Mouse (Mus musculus) megakaryocyte progenitor cell, adult 5-6 weeks (primary cell): Measurements from ENCODE around the gene Ubr4. TPM values are rescaled to one million over a fixed set of nuclear protein-coding genes. Genes with fewer than 3 reads are reported as not detected.

Experiments used
- ATAC-seq: replicated peaks from 2 replicates; pipeline ENCODE4 v1.8.0; 2016; ENCODE audit warnings: mild to moderate bottlenecking, moderate TSS enrichment, inconsistent platforms; ENCODE audit not compliant: poor library complexity
- total RNA-seq, 2 experiments: library from RNA; stranded (forward) in 1 of 2; stranded (reverse) in 1 of 2; fragments of 157-497, 149-512 nt in 1 of 2; fragments of 200-1000 nt in 1 of 2; gene quantifications; 2 replicates each; pipeline versions ENCODE4 v1.2.3 to v1.2.4; 2015 to 2017

Gene Ubr4
- total RNA-seq, 2 experiments from 2014 or later = 46.1 to 83.1 TPM

- ATAC-seq = no peak
Measured at GRCm38 (mm10) chr4:139479176-139479575, 126.8 kb downstream of the Ubr4 start.

DNA sequence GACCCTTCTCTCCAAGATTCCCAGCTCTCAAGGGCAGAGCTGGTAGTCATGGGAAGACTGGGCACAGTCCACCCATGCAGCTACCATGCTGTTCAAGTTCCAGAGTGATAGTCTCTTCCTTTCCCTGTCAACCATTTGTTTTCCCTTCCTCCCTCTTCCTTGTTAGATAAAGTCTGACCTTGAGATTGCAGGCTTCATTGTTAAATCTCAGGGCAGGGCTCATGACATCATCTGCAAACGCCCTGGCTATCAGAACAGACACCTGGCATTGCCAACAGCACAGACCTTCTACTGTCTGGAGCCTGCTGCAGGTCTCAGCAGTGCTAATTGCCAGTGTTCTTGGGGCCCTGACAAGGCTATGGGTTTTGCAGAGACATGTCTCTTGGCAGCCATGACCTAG, 129.0 kb downstream of the Ubr4 start:
- ATAC-seq = peak; percentile 38; the same call in 1 of the 2 replicates

- ATAC-seq = no peak
Measured at GRCm38 (mm10) chr4:139483461-139484105, 131.2 kb downstream of the Ubr4 start.

DNA sequence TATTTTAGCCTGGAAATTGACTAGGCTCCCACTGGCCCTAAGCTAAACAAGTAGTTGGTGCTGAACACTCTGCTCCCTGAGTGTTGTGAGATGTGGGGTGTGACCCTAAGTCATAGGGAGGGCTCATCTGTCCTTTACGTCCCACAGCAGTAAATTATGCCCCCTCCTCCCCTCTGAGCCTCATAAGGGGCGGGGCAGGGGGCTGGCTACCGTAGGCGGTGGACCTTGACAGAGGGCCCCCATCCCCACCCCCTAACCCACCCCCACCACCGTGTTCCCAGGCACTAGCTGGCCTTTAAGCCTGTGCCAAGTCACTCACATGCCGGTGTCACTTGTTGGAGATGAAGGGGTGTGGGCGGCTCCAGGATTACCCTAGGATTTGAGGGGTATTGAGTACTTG, 132.1 kb downstream of the Ubr4 start:
- no peak for ATAC-seq

- no peak for ATAC-seq
Measured at GRCm38 (mm10) chr4:139487085-139487484, 134.7 kb downstream of the Ubr4 start.

DNA sequence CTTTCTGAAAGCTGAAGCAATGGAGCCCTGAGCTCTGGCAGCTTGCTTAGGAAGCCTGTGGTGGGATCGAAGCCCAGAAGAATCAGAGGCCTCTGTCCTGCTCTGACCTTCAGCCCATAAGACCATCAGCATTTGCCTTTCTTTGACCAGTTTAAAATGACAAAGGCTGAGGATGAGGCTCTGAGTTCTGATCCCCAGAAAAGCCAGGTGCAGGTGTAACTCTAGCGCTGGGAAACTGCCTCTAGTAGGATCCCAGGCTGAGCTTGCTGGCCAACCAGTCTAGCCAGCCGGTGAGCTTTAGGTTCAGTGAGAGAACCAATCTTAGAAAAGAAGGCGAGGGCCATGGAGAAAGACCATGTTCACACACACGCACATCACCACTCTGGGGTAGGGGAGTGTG, 135.9 kb downstream of the Ubr4 start:
- no peak for ATAC-seq

GRCm38 (mm10) chr4:139489946-139490345, 137.5 kb downstream of the Ubr4 start:
- no peak for ATAC-seq

GRCm38 (mm10) chr4:139490413-139491055, 138.1 kb downstream of the Ubr4 start:
- no peak for ATAC-seq

DNA sequence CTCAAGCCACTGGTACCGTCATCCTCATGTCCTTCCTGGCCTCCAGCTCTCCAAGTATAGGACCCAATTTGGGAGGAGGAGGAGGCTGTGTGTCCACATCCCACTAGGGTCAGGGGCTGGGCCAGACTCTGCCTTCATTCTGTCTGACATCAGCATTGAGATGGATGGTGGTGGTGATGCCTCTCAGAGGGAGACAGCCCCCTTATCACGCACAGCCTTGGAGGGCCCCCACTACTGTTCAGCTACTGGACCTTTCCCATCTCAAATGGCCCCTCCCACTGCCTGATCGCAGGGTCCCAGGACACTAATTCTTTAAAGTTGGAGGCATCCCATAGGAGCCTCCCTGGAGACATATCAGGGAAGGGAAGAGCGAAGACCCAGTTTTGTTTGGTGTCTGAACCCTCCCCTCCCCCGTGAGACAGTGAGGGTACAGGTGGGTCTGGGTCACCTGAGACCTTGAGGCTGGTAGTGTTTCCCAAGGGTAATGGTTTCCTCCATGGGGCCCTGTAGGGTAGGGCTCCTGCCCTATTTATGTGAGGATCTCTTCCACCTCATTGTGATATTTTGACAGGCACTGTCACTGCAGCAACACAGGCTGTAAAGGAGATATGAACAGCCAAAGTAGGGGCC, 139.2 kb downstream of the Ubr4 start:
- no peak for ATAC-seq

GRCm38 (mm10) chr4:139492258-139492833, 139.9 kb downstream of the Ubr4 start:
- no peak; the same call in 1 of the 2 replicates for ATAC-seq

DNA sequence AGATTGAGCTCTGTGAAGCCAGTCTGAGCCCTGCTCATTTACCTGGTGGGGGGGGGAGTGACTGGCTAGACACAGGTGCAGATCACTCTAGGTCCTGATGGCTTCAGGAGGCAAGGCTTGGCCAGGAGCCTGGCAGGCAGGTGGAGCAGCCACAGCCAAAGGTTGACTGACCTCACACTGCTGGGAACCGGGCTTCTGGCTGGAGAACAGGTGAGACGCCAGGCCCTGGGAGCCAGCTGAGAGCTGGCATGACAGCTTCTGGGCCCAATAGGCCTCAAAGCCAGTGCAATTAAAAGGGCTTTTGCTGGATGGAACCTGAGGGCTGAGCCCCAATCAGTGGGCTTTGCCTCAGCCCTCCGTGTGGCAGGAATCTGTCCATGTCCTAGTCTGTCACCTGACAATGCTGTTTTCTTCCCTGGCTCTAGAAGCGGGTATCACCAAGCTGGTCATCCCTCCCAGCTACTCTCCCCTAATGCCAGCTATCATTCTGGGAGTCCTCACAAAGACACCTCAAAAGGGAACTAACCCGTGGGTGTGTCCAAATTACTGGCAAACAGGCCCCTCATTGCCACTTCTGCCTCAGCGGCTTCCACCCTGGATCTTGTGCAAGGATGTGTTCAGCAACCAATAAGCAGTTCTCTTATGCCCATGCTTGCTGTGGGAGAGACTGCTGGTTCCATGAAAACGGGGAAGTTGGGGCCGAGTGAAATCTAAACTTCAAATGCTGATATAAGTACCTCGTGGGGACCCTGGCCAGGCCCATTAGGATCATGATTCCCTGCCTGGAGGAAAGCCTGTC, 141.0 kb downstream of the Ubr4 start:
- ATAC-seq = peak; percentile 83

DNA sequence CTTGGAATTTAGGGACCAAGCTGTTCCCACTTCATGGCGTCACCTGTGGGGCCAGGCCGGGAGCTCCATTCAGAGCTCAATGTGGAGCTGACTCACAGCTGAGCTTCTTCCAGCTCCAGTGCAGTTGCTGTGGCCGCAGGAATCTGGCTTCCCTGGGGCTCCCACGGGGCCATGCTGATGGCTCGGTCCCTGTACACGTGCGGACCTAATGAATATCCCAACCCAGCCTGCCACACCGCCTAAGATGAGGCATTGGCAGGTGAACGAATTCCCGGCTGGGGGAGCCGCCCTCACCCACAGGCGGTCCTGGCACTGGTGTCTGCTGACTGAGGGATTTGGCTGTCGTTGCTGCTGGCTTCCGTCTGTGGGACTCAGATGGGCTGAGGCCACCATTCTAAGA, 148.4 kb downstream of the Ubr4 start:
- no peak for ATAC-seq

DNA sequence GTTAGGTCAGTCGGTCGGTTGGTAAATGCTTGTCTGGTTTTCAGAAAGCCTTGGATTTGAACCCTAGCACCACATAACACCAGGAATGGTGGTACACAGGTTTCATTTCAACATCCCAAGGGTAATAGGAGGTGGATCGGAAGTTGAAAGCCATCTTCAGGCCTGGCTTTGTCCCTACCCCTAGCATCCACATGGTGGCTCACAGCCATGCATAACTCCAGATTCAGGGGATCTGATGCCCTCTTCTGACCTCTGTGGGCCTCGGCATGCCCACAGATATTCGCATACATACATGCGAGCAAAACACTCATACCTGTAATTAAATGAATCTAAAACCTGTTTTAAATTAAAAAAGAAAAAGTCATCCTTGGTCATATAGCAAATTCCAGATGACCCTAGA, 149.3 kb downstream of the Ubr4 start:
- ATAC-seq = no peak

DNA sequence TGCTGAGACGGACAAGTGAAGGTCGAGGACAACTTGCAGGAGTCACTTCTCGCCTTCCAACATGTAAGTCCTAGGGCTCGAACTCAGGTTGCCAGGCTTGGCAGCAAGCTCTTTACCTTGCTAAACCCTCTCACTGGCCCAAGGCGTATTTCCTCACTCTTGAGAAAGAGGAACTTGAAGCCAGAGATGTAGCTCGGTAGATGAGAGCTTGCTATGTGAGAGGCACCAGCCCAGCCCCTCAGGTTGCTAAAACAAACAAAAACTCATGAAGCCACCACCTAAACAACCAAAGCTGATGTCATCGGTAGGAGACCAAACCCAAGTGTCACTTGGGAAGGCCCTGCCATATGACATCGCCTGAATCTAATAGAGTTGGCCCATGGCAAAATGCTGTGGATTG, 151.5 kb downstream of the Ubr4 start:
- ATAC-seq = peak; percentile 79

- no peak for ATAC-seq
Measured at GRCm38 (mm10) chr4:139505716-139506115, 153.3 kb downstream of the Ubr4 start.

DNA sequence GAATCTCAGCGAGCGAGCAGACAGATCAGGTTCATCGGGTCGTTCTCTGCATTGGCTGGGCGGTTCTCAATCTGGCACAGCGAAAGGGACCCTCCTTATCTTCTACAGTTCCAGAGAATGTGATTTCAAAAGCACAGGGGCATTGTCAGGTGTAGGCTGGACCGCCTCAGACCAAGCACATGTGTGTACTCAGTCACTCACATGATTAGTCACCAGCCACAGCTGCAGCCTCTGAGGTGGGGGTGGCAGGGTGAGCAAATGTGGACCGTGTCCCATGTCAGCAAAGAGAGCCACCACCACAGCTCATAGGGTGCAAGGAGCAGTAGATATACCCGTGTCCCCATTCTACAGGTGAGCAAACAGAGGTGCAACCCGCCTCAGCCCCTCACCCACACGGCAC, 154.3 kb downstream of the Ubr4 start:
- ATAC-seq = no peak

DNA sequence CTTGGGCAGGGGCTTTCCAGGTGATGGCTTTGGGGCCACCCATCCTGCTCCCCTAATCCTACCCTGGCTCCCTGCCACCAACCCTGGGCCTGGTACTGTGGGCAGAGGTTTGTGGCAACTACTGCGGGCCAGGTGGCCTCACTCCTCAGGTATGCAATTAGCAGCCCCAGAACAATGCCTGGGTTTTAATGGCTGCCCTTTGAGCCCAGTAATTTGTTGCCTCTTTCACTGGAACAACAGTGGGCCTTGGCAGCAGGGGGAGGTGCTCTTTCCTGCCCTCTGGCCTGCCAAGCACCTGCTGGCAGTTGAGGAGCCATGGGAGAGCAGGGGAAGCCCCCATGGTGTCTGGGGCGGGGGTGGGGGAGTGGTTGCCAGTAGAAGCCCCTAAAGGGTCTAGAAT, 156.7 kb downstream of the Ubr4 start:
- ATAC-seq = no peak

DNA sequence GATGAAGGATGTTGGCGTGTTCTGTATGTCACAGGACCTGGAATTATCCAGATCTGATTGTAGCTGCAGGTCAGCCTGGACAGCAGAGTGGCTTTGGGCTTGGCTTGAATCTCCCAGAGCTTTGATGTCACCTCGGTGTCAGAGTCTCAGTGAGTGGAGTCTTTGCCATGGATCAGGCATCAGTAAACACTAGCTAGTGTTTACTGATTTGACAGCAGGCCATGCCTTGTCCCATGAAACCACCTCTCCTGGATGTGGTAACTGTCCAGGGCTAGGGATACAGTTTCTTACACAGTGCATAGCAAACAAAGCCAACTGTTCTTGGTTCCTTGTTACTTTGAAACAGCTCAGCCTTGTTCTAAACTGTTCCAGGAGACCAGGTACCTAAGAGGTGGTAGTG, 159.1 kb downstream of the Ubr4 start:
- no peak for ATAC-seq

DNA sequence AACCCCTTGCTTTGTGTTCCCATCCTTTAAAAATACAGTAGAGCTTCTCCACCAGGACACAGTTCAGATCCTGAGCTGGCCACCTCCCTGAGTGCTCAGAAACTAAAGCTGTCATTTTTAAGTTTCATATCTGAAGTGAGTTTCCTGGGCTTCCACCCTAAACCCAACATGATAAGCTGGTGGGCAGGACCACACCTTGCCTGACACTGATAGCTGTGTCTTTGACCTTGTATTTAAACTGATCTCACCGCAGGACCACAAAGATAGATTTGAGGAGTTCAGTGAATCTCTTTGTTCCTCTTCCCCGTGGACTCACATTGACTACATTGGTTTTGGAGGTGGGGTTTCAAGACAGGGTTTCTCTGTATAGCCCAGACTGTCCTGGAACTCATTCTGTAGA, 160.6 kb downstream of the Ubr4 start:
- peak; percentile 55 for ATAC-seq

GRCm38 (mm10) chr4:139519221-139519620, 166.8 kb downstream of the Ubr4 start:
- ATAC-seq = no peak

DNA sequence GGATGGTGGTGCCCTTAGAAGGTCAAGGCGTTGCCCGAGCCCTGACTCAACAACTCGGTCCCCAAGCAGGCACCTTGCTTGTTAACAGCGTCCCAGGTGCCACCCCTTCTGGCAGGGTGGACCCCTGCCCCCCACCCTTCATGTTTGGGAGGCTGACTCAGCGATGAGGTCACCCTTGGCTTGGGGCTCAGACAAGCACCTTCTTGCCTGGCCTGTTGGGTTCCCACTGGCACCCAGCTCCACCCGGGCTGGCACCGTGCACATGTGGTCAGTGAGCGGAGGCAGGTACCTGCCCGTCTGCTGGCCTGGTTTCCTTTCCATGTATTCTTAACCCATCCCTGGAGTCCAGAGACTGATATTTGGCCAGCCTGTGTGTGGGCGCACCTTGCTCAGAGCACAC, 169.5 kb downstream of the Ubr4 start:
- ATAC-seq = no peak
